Mouse (Mus musculus): ENCODE measurements around the gene Oit1.

DNA sequence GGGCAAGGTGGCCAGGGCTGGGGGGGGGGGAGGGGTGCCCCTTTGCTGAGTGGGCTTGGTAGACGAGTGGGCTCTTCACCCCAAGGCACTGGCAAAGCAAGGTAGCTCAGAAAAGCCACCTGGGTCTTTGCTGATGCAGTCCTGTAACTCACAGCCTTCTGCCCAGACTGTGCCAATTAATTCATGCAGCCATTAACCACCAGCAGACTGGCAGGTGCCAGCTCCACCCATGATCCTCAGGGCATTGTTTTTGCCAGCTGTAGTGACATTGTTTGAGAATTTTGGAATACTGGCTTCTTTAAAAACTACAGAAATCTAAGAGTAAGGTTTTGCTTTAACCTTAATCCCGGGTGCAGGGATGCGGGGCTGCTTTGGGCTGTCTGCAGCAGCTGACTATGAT, 58.0 kb downstream of the Oit1 start:
- TF ChIP-seq CTCF (IDR thresholded peaks at IDR 0.05; ENCODE audit: low read depth, low read length) (no peak), POLR2A (IDR thresholded peaks at IDR 0.05; ENCODE audit: extremely low read depth, insufficient read depth, low read length) (no peak)
